Mouse (Mus musculus): ENCODE data around the gene Celf6. TPM values are rescaled to one million over a fixed set of nuclear protein-coding genes. Genes with fewer than 3 reads are reported as not detected.

Celf6 gene
- total RNA-seq (2015) (not detected in 2 replicates), total RNA-seq (2017) (not detected in 2 replicates)

- ATAC-seq (replicated peaks; ENCODE audit: poor library complexity) = peak; percentile 95
These were observed at the start of gene Celf6 for GRCm38 (mm10) chr9:59577844-59578504. Gene Celf6 (plus strand): TSS chr9:59577917.

- ATAC-seq (replicated peaks; ENCODE audit: poor library complexity) = no peak
These were observed 49.4 kb upstream of the Celf6 start for GRCm38 (mm10) chr9:59528274-59528673.

- no peak for ATAC-seq (replicated peaks; ENCODE audit: poor library complexity)
These were observed 46.1 kb upstream of the Celf6 start for GRCm38 (mm10) chr9:59531645-59532044.

- ATAC-seq (replicated peaks; ENCODE audit: poor library complexity) = no peak
These were observed 44.3 kb upstream of the Celf6 start for GRCm38 (mm10) chr9:59533422-59533821.

GRCm38 (mm10) chr9:59533889-59534288, 43.8 kb upstream of the Celf6 start:
- ATAC-seq (replicated peaks; ENCODE audit: poor library complexity) = peak; percentile 41; the same call in 1 of the 2 replicates

GRCm38 (mm10) chr9:59537651-59538050, 40.1 kb upstream of the Celf6 start:
- ATAC-seq (replicated peaks; ENCODE audit: poor library complexity) = peak; percentile 40

GRCm38 (mm10) chr9:59539441-59540137, 38.1 kb upstream of the Celf6 start, which contains the start of the genes Hexa and Tmem202:
Gene Hexa (plus strand): TSS chr9:59539540.
Gene Tmem202 (minus strand): TSS chr9:59539847.
- ATAC-seq (replicated peaks; ENCODE audit: poor library complexity) = peak; percentile 58

- ATAC-seq (replicated peaks; ENCODE audit: poor library complexity) = no peak
These were observed 36.1 kb upstream of the Celf6 start for GRCm38 (mm10) chr9:59541617-59542016.

GRCm38 (mm10) chr9:59542766-59543324, 34.9 kb upstream of the Celf6 start:
- ATAC-seq (replicated peaks; ENCODE audit: poor library complexity) = no peak

- peak; percentile 80 for ATAC-seq (replicated peaks; ENCODE audit: poor library complexity)
These were observed 33.0 kb upstream of the Celf6 start for GRCm38 (mm10) chr9:59544739-59545138.

- no peak for ATAC-seq (replicated peaks; ENCODE audit: poor library complexity)
These were observed 29.8 kb upstream of the Celf6 start for GRCm38 (mm10) chr9:59547869-59548268.

GRCm38 (mm10) chr9:59548961-59549487, 28.7 kb upstream of the Celf6 start:
- no peak for ATAC-seq (replicated peaks; ENCODE audit: poor library complexity)

GRCm38 (mm10) chr9:59550077-59550476, 27.6 kb upstream of the Celf6 start:
- ATAC-seq (replicated peaks; ENCODE audit: poor library complexity) = no peak

GRCm38 (mm10) chr9:59551017-59551416, 26.7 kb upstream of the Celf6 start:
- peak; percentile 60 for ATAC-seq (replicated peaks; ENCODE audit: poor library complexity)

GRCm38 (mm10) chr9:59551620-59552031, 26.1 kb upstream of the Celf6 start:
- ATAC-seq (replicated peaks; ENCODE audit: poor library complexity) = 0 out of 2 replicates have a peak, but pooled peaks have one; percentile 13

GRCm38 (mm10) chr9:59552610-59553009, 25.1 kb upstream of the Celf6 start:
- ATAC-seq (replicated peaks; ENCODE audit: poor library complexity) = no peak

GRCm38 (mm10) chr9:59553719-59554118, 24.0 kb upstream of the Celf6 start:
- ATAC-seq (replicated peaks; ENCODE audit: poor library complexity) = no peak

GRCm38 (mm10) chr9:59565600-59565999, 12.1 kb upstream of the Celf6 start:
- ATAC-seq (replicated peaks; ENCODE audit: poor library complexity) = peak; percentile 84

GRCm38 (mm10) chr9:59567111-59567510, 10.6 kb upstream of the Celf6 start:
- ATAC-seq (replicated peaks; ENCODE audit: poor library complexity) = peak; percentile 91

GRCm38 (mm10) chr9:59571852-59572251, 5.9 kb upstream of the Celf6 start:
- ATAC-seq (replicated peaks; ENCODE audit: poor library complexity) = no peak

GRCm38 (mm10) chr9:59577401-59577800, 316 bp upstream of the Celf6 start:
- ATAC-seq (replicated peaks; ENCODE audit: poor library complexity) = no peak

- no peak for ATAC-seq (replicated peaks; ENCODE audit: poor library complexity)
These were observed 769 bp downstream of the Celf6 start for GRCm38 (mm10) chr9:59578505-59578867.

All from megakaryocyte progenitor cell, adult 5-6 weeks (primary cell).